Comparison of ENCODE assay signal across 9 mouse cellular contexts in the genomic region with DNA sequence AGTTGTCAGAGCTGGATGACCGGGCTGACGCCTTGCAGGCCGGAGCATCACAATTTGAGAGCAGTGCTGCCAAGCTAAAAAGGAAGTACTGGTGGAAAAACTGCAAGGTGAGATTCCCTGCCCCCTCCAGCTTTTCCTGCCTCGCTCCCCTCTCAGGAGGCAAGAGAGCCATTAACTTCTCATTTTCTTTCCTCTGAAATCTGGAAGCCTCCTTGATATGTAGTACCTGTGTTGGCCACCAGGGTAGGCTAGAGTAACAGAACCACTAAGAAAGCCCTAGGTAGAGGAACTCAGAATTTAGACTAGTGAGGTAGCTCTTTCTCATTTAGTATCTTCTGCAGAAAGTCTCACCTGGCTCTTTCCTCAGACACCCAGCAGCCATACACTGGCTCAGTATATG. TPM values are rescaled to one million over a fixed set of nuclear protein-coding genes. Genes with fewer than 3 reads are reported as not detected.
DNase-seq lines count a peak whose midpoint lies in the region; ATAC-seq and TF ChIP-seq lines count a peak whose summit lies in the region.
"Had no signal": no experiment of that assay in that cellular context is flagged by ENCODE, and none has a peak within 500 bp of the region (broad histone marks: within the 10 kb centered on the region; RNA-seq: fewer than 3 reads in every experiment).

No protein-coding gene starts in this region.

- DNase-seq in frontal cortex, adult 2 months (ENCODE audit: extremely low spot score in 1 of 2, low spot score in 1 of 2), result peak; percentile 57 to 85
- DNase-seq in 3T3-L1 (ENCODE audit: low read depth, low spot score) (peak; percentile 84), R1 (ENCODE audit: low read depth, low spot score) (peak; percentile 80)
- peak; percentile 51 for DNase-seq in embryo, embryonic 11.5 days (ENCODE audit: low read depth, low spot score)
- peak; percentile 82 for DNase-seq in layer of hippocampus, adult 11-12 months (ENCODE audit: low spot score)
- DNase-seq in stomach, postnatal 0 days (ENCODE audit: low spot score), result peak; percentile 42

- no peaks in the 10 kb centered on the region; the same call in 1 of the 2 replicates for H3K4me1 ChIP-seq in stomach, postnatal 0 days (replicated peaks; ENCODE audit: control insufficient read depth, insufficient read depth)

- H3K27me3 ChIP-seq in stomach, postnatal 0 days (ENCODE audit: control insufficient read depth, insufficient read depth, low read length), result no peaks in the 10 kb centered on the region

- TF ChIP-seq CTCF in stomach, postnatal 0 days (IDR thresholded peaks at IDR 0.05; ENCODE audit: low read depth), result peak; percentile 88

- no peak overlapping the region for H3K4me3 ChIP-seq in stomach, postnatal 0 days (ENCODE audit: low read depth, low read length)
- H3K4me3 ChIP-seq: limb, embryonic 13.5 days had no signal

- H3K4me2 ChIP-seq in stomach, postnatal 0 days (replicated peaks; ENCODE audit: low read depth), result no peak overlapping the region
- H3K4me2 ChIP-seq: limb, embryonic 13.5 days had no signal

- no peak for TF ChIP-seq EP300 in stomach, postnatal 0 days (optimal IDR thresholded peaks at IDR 0.05)

- H3K9me3 ChIP-seq in stomach, postnatal 0 days (ENCODE audit: control insufficient read depth, low read length), result no peaks in the 10 kb centered on the region
- H3K9me3 ChIP-seq: limb, embryonic 13.5 days had no signal

- H3K9ac ChIP-seq in stomach, postnatal 0 days (ENCODE audit: low read length), result no peak overlapping the region
- H3K9ac ChIP-seq: limb, embryonic 13.5 days had no signal

- no peaks in the 10 kb centered on the region for H3K36me3 ChIP-seq in stomach, postnatal 0 days (ENCODE audit: control insufficient read depth, insufficient read depth, low read length)

- WGBS in stomach, postnatal 0 days, result 48% methylated on average over 4 of the region's 4 CpGs

- H3K27ac ChIP-seq in stomach, postnatal 0 days (replicated peaks), result no peak overlapping the region
- H3K27ac ChIP-seq: limb, embryonic 13.5 days had no signal

- no peak for ATAC-seq in frontal cortex, adult (ENCODE audit: low TSS enrichment)
- ATAC-seq in megakaryocyte progenitor cell, adult 5-6 weeks (replicated peaks; ENCODE audit: poor library complexity), result peak; percentile 38
- no peak for ATAC-seq in stomach, postnatal 0 days (ENCODE audit: low FRiP score, low TSS enrichment)

RNA-seq across cellular contexts. Expression of a gene that starts 3.6 kb away (rescaled TPM):
- 81.5 and 103 TPM in 2 replicates for polyA plus RNA-seq in frontal cortex, adult 2 months (2012; rRNA removed)
- total RNA-seq in megakaryocyte progenitor cell, adult 5-6 weeks (2015), result 10.1 and 15.5 TPM in 2 replicates
- 6.2 and 9.1 TPM in 2 replicates for total RNA-seq in megakaryocyte progenitor cell, adult 5-6 weeks (2017)
- polyA plus RNA-seq in stomach, postnatal 0 days (2015; fragmentation: Nextera tagmentation; extraction: Ambion mirVana), result 3.3 and 3.4 TPM in 2 replicates

RNA-seq across cellular contexts. Expression of a gene that starts 12.7 kb away (rescaled TPM):
- 6.4 and 7.1 TPM in 2 replicates for polyA plus RNA-seq in frontal cortex, adult 2 months (2012; rRNA removed)
- 5.2 and 7.4 TPM in 2 replicates for total RNA-seq in megakaryocyte progenitor cell, adult 5-6 weeks (2015)
- 16.2 and 18.6 TPM in 2 replicates for total RNA-seq in megakaryocyte progenitor cell, adult 5-6 weeks (2017)
- polyA plus RNA-seq in stomach, postnatal 0 days (2015; fragmentation: Nextera tagmentation; extraction: Ambion mirVana), result 8.5 and 8.6 TPM in 2 replicates

RNA-seq across cellular contexts. Expression of a gene that starts 17.8 kb away (rescaled TPM):
- 0.14 TPM in 1 of 2 replicates, not detected in the other for polyA plus RNA-seq in frontal cortex, adult 2 months (2012; rRNA removed)
- 44.7 and 60.2 TPM in 2 replicates for total RNA-seq in megakaryocyte progenitor cell, adult 5-6 weeks (2015)
- total RNA-seq in megakaryocyte progenitor cell, adult 5-6 weeks (2017), result 28.9 and 41.9 TPM in 2 replicates
- 0.91 and 1.1 TPM in 2 replicates for polyA plus RNA-seq in stomach, postnatal 0 days (2015; fragmentation: Nextera tagmentation; extraction: Ambion mirVana)

RNA-seq across cellular contexts. Expression of a gene that starts 27.4 kb away (rescaled TPM):
- polyA plus RNA-seq in frontal cortex, adult 2 months (2012; rRNA removed), result 46.7 and 48.7 TPM in 2 replicates
- total RNA-seq in megakaryocyte progenitor cell, adult 5-6 weeks (2015), result 144 and 171 TPM in 2 replicates
- 128 and 156 TPM in 2 replicates for total RNA-seq in megakaryocyte progenitor cell, adult 5-6 weeks (2017)
- polyA plus RNA-seq in stomach, postnatal 0 days (2015; fragmentation: Nextera tagmentation; extraction: Ambion mirVana), result 196 and 211 TPM in 2 replicates

RNA-seq across cellular contexts. Expression of a gene that starts 27.5 kb away (rescaled TPM):
- 51.7 and 53.6 TPM in 2 replicates for polyA plus RNA-seq in frontal cortex, adult 2 months (2012; rRNA removed)
- total RNA-seq in megakaryocyte progenitor cell, adult 5-6 weeks (2015), result 205 and 228 TPM in 2 replicates
- total RNA-seq in megakaryocyte progenitor cell, adult 5-6 weeks (2017), result 207 and 256 TPM in 2 replicates
- 15.3 and 16.6 TPM in 2 replicates for polyA plus RNA-seq in stomach, postnatal 0 days (2015; fragmentation: Nextera tagmentation; extraction: Ambion mirVana)

Comparison
In these comparisons a context has a peak if more than half of its experiments do, and no peak if none do; other contexts are left out.
1. RNA of a gene that starts 3.6 kb away (polyA plus RNA-seq): 81.5 to 103 TPM in frontal cortex, adult 2 months; 3.3 to 3.4 TPM in stomach, postnatal 0 days; every median in the first group is over 10 times any median in the second.
2. Peak in every context shown above with its lines, with median percentiles within 50 percentile points of each other: DNase-seq.